Mouse (Mus musculus) MEL-GATA-1-ER (cell line): Measurements from ENCODE around the gene Akap6.

Experiments
- DNase-seq: peaks from one replicate; pipeline ENCODE4 v3.0.0-alpha.2; 2012; ENCODE audit warnings: low read depth; ENCODE audit errors: extremely low read depth

Gene Akap6

DNA sequence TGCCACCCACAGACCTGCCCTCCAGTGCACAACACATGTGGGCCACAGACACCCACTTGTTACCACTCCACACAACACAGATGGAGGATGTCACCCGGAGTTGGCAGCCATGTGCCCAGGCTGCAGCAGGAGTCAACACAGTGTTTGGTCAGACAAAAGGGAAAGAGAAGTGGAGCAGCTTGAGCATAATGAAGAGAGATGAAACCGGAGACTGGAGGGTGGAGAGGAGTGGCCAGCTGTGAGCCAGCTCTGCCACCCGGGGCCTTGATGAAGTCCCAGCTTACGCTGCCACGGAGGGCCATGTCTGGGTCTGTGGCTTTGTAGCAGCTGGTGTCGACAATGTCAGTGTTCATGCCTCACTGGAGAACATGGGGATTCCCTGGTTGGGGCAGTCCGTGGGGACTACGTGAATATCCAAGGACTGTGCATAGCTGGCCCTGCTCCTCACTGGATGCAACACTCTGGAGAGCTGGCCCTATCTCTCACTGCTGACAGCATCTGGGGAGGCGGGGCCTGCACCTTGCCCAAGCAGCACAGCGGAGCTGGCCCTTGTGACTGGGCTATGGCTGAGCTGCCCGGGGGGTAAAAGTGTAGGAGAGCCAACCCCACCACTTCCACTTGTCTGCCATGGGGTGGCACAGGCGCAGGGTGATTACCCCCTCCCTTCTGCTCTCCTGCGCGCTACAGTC, 148.8 kb downstream of the Akap6 start:
- DNase-seq: no peak

DNA sequence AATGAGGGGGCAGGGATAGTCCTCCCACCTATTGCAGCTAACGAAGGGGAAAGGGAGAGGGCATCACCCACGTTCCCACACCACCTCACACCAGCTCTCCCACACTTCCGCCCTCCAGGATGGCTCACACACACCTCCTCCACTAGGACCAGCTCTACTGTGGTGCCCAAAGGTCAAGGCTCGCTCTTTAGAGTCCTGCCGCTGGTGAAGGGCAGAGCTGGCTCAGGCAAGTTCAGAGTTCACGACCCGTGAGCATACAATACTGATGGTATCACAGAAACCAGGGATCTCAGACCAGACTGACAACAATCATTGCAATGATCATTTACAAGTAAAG, 149.3 kb downstream of the Akap6 start:
- no peak for DNase-seq

DNA sequence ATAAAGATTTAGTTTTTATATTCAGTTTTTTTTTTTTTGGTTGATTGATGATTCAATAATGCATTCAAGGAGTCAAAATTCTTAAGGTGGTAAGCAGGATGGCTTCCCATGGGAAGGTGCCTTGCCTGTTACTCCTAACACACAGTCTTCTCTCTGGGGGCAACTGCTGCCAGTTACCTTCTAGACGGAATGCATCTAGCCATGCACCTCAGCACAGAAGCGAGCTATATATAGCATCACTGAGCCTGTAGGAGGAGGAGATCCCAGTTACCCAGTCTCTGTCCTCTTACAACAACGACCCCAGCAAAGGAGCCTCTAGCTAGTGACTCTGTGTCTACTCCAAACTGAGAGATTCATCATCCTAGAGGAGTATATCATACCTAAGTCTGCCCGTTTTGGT, 150.1 kb downstream of the Akap6 start:
- DNase-seq: no peak

DNA sequence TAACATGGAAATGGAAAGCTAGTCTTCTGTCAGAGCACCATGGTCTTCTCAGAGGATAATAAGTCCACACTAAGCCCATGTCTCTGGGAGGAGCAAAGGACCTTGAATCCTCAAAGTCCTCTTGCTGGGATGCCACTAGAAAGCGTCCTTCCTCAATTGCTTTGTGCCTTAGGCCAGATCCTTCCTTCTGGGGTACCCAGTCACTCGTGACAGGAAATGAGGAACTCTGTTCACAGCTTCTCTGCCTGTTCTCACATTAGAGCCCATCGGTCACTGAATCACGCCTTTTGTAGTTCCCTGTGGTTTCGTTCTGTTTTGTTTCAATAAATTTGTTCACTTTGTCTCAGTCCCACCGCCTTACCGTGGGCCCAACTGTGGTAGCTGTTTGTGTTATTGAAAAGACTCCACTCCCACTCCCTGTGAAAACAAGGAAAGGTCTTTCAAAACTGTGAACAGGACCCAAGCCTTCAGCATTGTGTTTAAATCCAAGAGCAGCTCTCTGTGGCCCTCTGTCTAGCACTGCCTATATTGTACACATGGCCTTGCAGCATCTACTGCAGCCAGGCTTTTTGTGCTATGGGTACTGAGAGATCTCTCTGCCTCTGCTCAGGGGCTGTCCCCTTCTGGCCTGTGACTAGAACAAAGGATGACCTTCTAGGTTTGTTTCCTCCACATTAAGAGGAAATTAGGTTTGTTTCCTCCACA, 151.3 kb downstream of the Akap6 start:
- DNase-seq: no peak

DNA sequence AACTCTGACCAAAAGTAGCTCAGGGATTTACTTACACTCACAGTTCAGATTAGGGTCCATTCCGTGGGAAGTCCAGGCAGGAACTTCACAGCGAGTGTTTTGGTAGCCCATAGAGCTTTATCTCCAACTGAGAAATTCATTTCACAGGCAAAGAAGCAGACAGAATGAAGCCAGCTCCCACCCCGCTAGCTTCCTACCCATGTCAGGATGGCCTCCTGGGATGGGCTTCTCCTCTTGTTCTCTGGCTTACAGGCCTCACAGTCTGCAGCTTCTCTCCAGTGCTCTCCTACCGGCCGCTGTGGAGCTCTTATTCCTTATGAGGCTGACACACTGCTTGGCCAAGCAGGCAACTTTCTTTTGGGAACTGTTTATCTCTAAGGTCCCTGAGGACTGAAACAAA, 152.0 kb downstream of the Akap6 start:
- DNase-seq: no peak

DNA sequence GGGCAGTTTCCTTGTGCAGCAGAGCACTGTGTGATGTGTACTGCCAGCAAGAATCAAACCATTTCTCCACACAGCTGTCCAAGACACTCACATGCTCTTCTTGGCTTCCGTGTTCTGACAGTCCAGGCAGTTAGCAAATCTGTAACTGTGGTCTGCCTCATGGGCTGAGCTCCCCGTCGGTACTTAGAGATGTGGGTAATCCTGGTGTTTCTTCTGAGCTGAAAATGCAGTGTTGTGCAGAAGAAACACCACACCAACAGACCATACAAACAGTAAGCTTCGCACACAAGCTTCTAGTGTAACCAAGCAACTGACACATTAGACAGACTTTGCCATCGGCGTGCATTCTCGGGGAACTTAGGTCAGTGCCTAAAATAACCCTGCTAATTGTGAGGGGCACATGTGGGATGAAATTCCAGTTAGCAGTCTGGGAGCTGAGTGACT, 155.1 kb downstream of the Akap6 start:
- DNase-seq: no peak

DNA sequence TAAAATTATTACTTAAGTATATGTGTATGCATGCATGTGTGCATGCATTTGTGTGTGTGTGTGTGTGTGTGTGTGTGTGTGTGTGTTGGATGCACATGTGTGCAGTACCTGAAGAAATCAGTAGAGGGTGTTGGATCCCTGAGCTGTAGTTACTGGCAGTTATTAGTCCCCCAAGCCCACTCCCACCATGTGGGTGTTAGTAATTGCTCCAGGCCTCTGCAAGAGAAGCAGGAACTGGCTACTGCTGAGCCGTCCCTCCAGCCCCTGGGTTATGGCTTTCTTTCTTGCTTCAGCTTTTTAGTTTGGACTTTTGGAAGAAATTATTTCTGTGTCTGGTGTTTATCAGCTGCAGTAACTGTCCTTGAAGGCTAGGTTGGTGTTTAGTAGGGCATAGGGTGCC, 156.9 kb downstream of the Akap6 start:
- DNase-seq: no peak

DNA sequence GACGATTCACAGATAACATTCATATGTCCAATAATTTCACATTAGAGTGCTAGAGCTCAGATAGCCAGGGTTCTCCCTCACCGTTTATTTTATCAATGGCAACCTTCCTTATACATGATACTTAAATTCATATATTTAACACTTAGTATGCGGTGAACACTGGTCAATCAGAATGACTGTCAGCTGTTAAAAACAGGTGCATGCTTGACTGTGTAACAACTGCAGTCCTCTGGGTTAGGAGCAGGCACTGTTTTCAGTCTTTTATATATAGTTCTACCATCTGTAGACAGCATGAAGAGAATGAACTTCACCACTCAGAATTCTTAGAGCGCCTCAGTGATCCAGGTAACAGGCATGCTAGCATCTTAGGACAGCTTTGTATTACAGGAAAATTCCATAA, 158.1 kb downstream of the Akap6 start:
- no peak for DNase-seq

DNA sequence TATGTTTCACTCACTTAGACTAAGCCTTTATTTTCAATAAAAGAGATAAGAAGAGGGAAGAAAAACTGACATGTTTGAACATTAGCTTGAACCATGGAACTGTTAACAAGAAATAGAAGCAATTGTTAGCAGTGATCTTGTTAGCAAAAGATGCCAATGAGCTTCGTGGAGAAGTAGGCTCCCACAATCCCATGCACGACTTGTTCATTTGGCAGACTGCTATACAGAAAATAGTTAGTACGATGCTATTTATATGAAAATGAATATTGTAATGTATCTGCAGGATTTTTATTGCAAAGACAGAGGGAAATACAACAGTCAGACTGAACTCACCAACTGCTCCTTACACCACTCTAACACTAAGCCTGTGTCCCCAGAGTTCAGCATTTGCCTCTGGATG, 162.7 kb downstream of the Akap6 start:
- no peak for DNase-seq

DNA sequence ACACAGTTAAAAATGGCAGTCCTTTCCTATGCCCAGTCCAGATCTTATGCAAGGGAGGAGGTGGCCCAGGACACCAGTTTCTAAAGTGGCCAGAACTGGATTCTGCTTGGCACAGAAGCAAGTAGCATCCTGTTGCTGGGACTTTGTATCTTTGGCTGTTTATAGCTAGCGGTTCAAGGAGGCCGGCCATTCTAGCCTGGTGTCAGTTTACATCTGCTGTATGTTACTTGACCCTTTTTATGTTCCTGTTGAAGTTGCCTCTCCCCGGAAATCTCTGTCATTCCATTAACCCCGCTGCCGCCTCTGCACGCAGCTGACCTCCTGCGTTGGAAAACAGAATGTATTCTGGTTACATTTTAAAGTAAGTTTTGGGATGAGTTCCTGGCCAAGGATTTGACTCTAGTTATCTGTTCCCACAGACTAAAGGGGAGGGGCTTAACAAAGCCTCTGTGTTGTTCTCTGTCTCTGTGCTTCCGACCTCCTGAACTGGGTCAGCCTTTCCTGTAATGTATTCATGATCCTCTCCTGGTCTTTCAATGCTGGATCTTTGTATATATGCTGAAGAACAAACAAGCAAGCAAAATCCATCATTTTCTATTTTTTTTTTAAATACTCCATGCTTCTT, 168.9 kb downstream of the Akap6 start:
- no peak for DNase-seq

DNA sequence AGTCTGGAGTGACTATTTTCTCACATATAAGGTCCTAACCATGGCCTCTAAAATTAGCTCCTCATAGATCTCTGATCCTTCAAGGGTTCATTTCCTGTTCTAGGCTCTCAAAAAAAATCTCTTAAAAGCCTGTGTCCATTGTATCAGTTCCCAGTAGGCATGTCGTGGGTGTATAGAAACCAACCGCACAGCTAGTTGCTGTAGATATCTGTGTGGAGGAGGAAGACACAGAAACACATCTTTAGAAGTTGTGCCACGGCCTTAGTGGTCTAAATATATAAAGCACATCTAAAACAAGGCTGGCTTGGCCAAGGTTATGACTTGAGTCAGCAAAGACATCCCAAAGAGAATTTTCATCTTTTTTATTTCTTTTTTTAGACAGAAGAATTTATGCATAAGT, 172.4 kb downstream of the Akap6 start:
- no peak for DNase-seq

DNA sequence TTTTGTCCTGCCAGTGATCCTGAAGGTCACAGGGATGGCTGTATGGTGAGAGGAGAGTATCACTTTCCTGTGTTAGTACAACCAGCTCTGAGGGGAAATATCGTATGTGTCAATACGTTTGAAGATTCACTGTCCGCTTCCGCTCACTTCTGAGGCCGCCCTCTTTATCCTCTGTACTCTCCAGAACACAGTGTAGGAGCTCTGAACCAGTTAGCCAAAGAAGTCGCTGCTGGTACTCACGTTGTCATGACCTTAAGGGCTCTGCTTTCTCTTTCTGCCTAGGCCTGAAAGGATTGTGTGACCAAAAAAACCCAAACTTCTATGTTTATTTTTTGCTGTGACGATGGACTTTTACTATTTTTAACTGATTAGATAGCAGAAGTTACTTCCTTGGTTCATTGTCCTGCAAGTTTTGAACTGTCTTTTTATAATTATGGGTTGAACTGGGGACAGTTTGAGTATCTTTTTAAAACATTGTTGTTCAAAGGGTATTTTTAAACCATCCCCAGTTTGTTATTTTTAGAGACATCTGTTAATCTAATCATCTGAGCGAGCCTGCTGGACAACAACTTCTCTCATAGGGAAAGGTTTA, 175.2 kb downstream of the Akap6 start:
- no peak for DNase-seq

DNA sequence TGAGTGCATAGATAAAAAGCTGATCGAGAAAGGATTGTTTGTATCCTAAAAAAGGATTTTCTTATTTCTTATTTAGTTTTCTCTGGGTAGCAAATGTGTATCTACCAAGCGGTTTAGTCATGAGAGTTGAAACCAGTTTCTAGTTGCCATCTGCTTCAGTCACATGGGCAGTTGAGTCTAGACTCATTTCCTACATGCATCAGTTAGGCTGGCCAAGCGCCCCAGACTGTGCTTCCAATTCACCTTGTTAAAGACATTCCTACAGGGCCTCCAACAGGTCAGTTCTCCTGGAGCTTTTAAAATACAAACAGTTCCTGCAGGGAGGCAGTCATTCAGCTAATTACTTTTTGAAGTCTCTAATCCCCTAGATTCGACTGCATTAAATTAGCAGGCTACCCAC, 176.9 kb downstream of the Akap6 start:
- DNase-seq: no peak

DNA sequence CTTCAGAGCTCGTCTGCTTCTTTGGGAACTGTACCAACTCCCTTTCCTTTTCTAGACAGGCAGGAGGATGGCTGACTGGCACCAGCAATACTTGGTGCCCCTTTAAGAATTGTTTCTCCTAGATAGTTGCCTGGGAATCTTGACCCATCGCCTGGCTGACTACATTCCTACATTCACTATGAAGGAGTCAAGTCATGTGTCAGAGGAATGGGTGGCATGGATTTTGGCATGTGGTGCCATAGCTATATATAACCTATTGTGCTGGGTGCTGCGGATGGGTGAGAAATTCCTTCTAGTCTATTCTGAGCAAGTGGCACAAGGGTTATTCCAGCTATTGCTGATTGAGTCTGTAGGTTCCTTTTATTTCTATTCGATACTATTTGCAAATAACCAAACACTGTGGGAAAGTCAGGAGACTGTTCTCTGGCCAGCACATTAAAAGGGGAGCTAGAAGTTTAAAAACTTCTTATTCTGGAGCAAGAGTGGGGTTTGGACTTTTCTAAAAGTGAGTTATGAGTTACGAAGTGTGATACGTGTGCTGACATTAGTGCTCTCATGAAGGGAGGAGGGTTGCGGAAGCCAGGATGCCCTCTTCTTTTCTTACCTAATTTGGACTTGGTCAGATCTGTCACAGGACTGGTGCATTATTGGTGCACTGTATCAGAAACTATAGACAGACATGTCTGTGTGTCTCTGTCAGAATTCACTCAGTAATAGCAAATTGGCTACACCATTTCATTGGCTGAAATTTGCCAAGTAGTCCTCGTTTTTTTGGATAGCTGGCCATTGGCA, 178.0 kb downstream of the Akap6 start:
- DNase-seq: no peak

DNA sequence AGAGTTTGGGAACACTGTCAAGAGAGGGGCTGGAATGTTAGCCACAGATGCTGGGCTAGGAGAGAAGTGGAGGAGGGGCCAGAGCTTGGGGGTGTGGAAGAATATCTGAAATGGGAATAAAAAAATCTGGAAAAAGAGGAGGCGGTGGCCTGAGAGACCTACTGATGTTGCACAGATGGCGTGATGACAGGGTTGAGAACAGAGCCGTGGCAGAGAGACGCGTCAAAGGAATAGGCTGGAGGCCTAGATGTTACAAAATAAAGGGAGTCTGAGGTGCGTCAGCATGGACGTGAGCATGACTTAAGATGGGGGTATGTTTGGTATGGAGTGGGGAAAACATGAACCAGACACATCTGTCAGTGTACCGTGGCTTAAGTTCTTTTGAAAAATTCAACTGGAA, 180.1 kb downstream of the Akap6 start:
- DNase-seq: no peak

DNA sequence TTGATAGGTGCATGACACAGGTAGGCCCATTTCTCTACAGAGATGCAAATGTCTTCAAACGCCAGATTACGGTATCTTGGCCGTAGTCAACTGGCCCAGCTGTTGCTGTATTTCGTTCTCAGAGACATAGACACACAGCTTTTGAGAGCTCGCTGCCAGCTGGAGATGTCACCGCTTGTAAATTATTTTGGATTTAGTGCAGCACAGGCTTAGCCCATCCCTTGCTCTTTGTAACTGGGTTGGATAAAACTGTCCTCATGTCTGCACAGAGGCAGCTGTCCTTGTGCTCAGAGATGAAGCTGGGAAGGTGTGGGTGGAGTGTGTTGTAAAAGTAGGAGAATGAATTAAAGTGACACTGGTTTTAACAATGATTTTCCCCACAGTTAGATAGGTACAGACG, 193.3 kb downstream of the Akap6 start:
- no peak for DNase-seq

DNA sequence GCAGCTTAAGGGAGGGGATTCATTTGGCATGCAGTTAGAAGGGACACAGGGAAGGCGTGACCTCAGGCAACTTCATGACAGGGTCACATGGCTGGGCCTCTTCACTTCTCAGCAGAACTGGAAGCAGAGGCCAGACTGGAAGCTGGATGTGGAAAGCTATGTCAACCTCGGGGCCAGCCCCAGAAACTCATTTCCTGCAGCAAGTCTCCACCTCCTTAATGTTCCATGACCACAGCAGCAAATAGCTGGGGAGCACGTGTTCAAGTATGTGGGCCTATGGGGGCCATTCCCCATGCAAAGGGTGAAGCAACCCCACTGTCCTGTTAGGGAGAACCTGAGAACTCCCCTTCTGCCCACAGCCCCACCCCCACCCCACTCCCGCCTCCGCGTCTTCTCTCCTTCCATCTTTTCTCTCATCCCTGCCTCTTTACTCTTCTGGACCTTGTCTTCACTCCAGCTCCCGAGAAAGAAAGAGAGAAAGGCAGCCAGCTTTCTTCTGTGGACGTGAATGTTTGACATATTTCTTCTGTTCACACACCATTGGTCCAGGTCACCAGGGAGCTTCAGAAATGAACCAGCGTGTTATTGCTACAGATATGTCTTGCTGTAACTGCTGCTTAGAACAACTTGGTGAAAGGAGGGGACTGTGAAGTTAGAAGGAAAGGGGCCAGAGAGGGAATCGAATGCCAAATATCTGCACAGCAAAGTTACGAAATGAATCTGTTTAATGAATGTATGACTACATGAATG, 194.6 kb downstream of the Akap6 start:
- no peak for DNase-seq

DNA sequence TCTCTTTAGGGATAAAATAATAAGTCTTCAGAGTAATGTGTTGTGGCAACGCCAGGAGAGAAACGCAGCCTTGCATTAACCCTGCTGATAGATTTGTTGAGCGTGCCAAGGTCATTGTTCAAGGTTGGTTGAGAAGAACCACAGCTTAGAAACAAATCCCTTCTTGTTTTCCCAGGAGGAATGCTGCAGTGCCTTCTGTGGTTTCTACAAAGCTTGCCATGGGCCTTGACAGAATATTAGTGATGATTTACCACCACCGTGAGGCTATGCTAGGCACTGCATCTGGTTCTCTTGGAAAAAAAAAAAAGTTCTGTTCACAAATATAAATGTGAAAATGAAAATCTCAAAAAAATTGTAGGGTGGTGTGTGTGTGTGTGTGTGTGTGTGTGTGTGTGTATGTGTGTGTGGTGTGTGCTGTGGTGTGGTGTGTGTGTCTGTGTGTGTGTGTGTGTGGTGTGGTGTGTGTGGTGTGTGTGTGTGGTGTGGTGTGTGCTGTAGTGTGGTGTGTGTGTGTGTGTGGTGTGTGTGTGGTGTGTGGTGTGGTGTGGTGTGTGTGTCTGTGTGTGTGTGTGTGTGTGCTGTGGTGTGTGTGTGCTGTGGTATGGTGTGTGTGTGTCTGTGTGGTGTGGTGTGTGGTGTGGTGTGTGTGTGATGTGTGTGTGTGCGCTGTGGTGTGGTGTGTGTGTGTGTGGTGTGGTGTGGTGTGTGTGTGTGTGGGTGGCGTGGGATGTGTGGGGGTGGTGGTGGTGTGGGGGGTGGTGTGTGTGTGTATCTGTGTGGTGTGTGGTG, 196.7 kb downstream of the Akap6 start:
- DNase-seq: no peak

DNA sequence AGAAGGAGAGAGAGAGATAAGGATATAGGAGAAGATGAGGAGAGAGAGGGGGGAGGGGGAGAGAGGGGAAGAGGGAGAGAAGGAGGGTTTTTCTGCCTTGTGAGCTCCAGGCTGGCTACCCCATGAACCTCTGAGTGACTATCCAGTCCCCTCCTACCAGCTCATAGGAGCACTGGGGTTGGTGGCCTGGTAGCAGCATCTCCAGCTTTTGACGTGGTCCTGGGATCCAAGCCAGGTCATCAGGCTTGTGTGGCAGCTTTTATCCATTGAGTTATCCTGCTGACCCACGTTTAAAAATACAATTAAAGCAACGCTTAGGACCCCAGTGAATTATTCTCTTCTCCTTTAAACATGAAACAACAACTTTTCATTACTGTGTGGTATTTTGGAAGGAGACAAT, 197.6 kb downstream of the Akap6 start:
- DNase-seq: no peak

DNA sequence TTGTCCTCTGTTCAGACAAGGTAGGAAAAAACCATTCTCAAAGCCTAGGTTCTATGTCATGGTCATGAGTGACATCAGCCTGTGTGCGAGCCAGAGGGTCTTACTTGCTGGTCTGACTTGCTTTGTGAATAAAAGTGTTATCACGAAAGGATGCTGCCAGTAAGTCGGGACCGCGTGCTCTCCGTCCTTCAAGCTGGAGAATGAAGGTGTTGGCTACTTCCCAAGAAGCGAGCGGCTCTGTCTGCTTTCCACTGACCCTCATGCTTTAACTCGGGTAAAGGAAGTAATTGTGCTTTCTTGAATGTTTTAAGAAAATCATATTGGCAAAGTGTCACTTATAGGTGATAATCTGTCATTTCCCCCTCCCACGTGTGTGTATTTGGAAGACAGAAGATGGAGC, 198.9 kb downstream of the Akap6 start:
- no peak for DNase-seq
